Mouse (Mus musculus) gastrocnemius, postnatal 25 days (tissue): Measurements from ENCODE around the gene Map3k5. TPM values are rescaled to one million over a fixed set of nuclear protein-coding genes. Genes with fewer than 3 reads are reported as not detected.

Experiments used
- DNase-seq: peaks from one replicate; pipeline ENCODE4 v3.0.0; 2022
- total RNA-seq, 2 experiments: library from RNA; stranded (reverse); gene quantifications; 1 replicate in 1 of 2; 2 replicates in 1 of 2; pipeline ENCODE4 v1.2.3; 2021

The Map3k5 gene
- total RNA-seq, 2 experiments from 2014 or later, result 7.9 to 10.7 TPM

DNA sequence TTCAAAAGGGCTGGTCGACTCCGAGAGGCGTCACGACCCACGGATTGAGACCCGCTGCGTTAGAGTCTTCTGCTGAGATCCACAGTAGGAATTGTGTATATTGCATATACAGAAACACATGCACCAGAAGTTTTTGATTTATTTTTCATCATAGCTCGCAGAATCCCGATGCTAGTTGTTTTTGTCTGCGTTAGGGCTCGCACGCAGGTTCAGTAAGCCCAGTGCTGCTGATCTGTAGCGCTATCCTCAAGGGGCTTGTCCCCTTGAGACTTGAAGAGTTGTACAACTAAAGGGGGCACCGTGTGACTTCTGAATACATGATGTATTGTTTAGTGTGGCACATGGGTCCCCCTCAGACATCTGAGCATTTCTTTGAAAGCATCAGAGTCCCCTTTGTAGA, 172.8 kb downstream of the Map3k5 start:
- DNase-seq, result no peak

DNA sequence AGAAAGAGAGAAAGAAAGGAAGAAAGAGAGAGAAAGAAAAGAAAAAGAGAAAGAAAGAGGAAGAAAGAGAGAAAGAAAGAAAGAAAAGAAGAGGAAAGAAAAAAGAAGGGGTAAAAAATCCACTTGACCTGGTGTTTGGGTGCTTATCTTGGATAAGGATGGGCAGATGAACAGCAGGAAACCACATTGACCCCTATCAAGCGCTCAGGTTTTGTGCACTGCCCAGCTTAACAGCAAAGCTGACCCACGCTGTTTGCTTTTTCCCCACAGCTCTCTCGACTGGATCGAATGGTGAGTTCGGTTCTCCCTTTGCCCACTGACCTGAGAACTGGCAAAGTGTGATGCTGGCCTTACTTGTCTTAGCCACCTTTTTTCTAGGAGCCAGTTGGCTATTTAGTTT, 177.2 kb downstream of the Map3k5 start:
- DNase-seq, result no peak

DNA sequence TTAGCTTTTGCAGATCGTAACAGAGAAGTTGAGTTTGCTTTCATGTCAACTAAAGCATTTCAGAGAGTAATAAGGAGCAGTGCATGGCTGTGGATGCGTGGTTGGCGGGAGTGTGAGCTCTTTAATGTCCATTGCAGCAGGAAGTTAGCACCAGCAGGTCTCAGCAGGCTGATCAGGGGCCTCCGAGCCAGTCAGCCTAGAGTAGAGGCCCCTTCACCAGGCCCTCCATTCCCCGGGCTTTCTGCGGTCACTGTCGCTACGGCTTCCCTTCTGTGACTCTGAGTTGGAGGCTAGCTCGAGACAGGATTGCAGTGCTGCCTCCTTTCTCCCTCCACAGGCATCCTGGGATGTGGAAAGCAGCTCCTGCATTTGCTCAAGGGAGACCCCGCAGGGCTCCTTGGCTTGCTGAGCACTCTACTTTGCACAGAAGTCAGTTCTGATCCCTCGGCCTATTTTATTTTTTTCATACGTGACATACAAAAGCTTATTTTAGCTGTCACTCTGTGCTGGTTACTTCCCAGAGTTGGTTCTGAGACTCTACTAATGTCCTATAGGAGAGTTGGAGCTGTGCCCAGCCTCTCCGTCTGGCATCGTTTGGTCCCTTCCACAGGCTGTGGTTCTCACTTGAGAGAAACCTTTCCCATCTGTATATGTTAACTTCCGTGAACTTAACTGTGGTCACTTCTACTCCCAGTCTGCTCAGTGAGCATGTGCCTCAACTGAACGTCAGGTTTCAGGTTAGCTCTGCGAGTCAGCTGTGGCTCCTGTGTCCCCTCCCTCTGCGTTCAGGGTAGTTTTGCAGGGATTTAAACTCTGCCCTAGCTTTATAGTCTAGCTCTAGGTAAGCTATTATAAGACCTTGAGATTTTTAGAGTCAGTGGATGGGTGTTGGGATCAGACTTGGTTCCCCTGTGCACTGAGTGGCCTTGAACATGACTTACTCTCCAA, 178.0 kb downstream of the Map3k5 start:
- no peak for DNase-seq

DNA sequence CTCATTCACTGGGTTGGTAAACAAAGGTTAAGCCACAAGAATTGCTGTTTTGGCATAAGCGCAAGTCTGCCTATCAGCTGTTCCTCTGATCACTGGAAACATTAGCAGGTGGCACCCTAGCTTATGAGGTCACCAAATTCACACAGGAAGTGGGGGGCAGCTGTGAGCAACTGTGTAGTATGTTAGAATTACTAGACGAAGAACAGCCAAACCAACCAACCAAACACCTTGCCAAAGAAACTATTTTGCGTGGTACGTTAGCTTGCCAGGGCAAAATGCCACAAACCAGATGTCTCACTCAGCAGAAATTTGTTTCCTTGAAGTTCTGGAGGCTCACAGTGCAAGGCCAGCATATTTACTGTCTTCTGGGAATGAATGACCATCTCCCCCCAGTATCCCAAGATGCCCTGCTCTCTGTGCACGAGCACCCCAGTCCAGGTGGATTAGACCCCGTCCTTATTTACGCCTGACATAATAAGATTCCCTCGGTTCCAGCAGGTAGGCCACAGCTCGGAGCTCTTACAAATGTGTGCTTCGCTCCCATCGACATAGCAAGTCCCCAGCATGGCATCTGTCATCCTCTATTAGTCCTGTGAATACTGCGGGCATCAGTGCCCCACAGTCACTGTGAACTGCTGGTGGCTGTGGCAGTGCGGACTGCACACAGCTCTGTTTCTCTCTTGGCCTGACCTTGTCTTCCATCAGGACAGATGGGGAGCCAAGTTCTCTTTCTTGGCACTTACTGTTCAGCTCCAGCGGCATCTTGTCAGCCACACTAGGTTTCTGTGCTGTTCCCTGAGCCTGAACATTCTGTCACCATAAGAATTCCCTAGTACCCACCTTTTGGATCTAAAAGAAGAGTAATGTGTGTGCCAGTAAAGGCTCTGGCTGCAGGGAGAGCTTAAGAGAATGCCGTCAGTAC, 185.5 kb downstream of the Map3k5 start:
- no peak for DNase-seq

DNA sequence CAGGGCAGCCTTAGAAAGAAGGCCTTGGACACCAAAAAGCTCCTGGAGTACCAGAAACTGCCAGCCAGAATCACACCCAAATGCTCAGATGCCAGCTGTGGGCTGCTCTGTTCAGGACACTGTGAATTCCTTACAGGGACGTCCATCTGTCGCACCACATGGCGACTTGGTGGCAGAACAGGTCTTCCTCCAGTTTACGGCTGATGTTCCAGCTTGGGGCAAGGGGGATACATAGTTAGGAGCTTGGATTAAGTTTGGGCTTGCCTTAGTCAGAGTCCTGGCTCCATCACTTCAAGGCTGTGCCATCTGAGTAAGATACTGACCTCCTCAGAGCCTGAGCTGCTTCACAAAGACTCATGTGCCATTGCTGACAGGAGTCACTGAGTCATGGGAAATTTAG, 187.7 kb downstream of the Map3k5 start:
- no peak for DNase-seq

DNA sequence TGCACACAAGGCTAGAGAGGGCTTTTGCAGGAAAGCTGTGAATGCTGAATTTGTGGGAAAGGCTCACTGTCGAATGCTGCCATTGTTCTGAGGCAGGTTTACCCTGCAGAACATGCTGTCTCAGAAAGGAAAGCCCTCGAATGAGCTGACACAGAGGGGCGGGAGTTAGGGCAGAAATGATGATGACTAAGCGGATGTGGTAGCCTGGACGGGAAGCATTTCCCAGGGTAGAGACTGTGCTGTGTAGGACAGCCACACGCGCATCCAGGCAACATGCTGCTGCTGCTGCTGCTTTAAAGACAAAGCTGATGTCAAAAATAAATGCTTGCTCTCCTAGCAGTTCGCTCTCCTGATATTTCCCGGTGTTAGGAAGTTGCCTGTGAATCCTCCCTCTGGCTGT, 189.1 kb downstream of the Map3k5 start:
- DNase-seq, result no peak

DNA sequence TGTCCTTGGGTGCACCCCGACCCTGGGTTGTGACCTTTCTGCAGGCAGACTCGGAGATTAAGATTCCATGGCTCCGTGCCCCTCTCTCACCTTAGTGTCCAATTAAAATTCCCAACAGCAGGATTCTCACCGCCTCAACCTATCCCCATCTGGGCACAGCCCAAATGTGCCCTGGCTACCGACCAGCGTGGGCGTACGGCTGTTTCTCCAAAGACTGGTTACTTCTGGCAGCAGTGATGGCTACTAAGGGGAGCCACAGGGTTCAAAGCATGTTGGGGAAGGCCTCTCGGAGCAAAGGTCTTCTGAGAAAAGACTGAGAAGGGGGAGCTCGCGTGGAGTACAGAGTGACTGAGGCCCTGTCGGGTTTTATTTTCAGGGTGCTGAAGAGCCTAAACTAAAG, 190.3 kb downstream of the Map3k5 start:
- DNase-seq, result no peak

DNA sequence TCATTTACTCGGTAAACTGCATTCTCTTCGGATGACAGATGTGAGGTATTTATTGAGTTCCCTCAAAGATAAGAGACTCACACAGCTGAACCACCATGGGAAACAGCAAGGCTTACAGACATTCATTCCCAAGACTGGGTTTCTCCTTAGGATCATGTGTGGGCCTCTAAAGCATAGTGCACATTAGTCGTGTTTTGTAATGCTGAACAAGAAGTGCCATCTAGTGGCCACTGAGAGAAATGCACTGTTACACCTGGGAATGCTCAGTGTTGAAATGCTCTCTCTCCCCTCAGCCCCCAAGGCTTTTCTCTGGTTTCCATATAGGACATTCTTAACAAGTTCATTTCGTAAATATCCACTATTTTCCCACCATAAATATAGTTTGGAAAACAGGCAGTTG, 191.0 kb downstream of the Map3k5 start:
- DNase-seq, result no peak

DNA sequence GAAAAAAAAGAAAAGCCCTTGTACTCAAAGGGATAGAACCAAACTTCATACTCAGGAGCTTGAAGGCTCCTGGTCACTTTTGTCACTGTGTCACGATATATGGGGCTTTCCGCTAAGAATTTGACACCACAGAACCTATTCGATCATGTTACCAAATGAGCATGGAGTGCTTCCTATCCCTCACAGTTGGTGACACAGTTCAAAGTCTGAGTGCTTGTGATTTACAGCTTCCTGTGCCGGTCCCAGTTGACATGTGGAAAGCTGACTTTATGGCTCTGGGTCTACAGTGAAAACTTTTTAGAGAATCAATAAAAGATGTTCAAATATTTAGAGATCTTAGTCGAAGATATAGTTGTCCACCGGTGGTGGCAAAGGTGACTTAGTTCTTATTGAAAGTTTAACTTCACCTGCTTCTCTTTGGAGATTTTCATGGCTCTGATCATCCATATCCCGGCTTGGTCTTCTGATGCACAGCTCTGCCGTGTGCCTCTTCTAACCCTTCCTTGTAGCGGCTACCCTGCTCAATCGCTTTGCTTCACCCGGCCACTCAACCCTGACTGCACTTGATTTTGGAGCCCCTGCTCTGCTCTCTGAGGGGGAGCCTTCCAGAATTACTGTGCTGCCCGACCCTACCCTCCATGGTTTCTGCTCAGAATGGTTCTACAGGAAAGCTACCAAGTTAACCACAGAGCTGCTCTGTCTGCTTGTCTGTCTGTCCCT, 198.8 kb downstream of the Map3k5 start:
- no peak for DNase-seq

DNA sequence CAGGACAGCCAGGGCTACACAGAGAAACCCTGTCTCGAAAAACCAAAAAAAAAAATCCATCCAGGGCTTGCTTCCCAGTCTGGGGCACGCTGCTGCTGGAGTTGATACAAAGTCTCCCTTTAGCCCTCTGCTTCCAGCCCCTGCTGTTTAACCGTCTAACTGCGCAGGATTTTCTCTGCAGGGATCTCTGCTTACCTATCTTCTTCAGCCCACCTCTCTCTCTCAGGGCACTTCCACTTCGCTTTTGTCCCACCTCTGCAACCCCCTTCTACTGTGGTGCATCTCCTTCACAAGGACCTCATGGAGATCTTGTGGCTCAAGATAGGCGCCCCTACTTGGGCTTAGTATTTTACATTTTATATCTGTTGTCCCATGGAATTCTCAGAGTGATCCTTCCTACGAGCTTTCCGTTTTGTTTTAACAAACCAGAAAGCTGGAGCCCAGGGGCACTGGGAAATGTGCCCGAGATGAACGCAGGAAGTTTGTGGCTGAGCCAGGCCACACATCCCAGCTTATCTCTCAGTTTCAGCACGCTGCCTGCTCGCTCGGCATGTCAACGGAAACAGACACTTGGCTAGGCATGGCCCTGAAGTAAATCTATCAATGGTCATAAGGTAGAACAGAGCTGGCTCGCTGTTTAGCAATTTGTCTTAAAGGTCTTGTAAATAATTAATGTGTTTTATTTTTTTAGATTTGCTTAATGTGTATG, 201.2 kb downstream of the Map3k5 start:
- DNase-seq, result no peak

DNA sequence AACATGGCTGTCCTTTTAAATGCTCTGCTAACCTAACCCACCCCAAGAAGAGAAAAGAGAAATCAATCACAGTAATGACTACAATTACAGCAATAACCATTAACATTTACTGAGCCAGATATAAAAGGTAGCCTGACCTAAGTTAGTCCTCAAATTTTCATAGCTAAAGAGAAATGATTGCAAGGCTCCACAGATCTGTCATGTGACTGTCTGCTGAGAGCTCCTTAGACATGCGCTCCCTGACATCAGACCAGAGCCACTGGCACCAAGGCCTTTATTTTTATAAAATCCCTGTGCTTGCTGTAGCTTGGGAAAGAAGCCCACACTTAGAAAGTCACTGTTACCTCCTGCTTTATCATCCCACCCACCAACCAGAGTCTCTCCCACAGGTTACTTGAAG, 202.2 kb downstream of the Map3k5 start:
- no peak for DNase-seq

DNA sequence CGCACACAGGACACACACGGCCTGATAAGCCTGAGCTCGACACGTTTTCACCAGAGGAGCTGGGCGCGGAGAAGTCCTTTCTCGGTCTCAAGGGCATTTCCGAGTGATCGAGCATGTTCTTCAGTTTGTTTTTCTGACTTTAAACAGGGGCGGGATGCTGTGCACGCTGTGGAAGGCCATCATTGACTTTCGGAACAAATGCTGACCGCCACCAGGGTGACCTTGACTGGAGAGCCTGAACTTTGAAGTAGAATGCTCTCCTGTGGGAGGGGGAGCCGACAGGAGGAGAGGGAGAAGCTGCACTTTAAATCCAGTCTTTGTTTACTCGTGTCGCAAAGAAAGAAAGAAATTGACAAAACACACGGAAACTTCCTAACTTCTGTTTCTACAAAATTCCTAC, 207.1 kb downstream of the Map3k5 start:
- DNase-seq, result no peak

DNA sequence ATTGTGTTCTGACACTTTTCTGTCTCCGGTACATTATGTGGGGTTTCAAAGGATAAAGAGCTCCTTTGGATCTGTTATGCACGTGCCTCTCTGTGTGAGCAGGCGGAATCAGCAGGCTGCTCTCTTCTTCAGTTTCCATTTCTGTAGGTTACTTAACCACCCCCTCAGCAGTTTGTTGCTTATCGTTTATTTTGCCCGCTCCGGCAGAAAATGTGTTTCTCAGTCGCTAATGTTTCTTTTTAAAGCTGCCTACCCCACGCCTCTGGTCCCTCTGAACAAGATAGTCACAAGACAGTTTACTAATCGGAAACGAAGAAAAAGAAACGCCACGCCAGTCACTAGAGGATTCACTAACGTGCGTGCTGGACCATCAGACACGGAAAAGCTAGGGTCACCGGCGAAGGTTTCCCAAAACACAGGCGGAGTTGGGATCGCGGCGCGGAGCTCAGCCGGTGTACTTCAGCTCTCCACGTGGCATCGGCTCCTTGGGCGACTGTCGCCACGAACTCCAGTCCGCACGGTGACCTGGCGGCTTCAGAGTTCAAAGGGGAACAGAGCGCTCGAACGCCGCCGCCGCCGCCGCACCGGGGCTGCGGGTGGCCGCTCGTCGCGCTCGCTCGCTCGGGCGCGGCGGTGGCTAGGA, 214.0 kb downstream of the Map3k5 start, which contains the start of gene Map7:
Gene Map7, plus strand, starts transcription at position 342 of the 643 bp plus-strand sequence.
- no peak for DNase-seq

DNA sequence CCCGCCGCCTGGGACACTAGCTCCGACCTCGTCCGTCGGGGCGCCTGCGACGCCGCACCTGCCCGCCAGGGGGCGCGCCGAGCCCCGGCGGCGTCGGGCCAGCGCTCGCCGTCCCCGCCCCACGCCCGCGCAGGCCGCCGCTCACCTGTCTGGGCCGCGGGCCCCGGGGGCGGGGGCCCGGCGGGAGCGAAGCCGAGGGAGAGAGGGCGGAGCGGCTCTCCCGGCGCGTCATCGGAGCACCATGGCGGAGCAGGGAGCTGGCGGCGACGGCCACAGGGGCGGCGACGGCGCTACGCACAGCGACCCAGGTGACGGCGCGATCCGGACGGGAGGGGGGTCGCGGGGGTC, 214.5 kb downstream of the Map3k5 start:
- peak; percentile 23 for DNase-seq

DNA sequence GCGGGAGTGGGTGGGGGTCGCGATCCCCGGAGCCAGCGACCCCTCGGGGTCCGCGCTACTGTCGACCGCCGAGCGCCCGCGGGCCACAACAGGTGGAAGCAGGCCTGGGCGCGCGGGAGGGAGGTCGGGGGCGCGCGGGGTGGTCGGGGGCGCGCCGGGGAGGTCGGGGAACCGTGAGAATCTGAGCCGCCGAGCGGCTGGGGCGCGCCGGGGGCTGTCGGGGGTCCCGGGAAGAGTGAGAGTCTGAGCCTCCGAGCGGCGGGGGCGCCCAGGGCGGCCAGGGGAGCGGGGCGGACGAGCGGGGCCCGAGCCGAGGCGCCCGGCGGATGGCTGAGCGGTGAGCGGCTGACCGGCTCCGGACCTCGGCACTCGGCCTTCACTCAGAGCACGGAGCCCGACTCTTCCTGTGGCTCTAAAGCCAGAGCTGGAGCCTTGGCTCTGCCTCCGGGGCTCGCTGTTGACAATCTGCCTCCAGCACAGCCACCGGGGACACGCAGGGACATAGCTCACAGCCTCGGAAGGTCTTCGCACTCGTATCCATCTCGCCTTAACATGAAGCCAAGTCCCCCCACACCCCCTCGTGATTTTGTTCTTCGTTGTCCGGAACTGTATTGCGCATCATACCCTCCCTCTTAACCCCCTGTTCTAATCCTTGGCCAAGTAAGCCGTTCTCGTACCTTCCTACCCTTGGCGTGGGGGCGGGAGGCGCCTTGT, 215.0 kb downstream of the Map3k5 start:
- DNase-seq, result peak; percentile 23

DNA sequence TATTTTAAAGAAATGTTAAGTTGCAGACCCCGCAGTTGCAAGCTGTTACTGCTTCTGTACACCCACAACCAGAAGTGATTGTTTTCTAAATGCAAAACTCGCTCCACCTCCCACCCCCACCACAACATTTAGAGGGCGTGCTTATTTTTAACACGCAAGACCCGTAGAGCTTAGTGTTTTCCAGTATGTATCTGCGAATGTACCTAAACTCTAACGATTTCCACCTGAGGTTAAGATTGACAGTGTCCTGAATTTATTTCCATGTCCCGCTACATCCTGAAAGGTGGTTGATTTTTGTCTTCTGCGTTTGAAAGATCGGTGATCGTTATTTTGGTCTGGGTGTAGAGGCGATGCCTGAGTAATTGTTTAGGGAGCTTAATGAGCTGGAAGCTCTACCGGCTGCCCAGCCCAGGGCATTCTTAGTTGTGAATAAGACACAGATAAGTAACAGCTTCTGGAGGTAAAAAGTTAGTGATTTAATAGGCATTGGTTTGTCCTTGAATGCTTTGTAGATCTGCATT, 215.6 kb downstream of the Map3k5 start:
- no peak for DNase-seq

DNA sequence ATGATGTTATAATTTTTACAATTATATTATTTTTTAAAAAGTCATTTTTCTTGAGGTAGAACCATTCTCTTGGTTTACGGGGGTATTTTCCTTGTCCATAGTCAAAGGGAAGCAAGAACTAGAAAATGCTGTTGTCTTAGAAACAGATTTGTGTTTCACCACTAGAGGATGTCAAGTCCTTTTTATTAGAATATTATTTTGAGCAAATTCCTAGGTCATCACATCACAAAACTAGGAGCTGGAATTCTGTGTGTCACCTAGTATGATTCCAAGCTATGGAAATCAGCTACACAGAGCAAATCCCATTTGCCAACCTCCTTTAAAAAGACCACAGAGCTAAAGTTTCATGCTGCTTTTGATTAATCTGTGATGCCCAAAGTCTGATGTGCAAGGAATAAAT, 217.9 kb downstream of the Map3k5 start:
- no peak for DNase-seq

DNA sequence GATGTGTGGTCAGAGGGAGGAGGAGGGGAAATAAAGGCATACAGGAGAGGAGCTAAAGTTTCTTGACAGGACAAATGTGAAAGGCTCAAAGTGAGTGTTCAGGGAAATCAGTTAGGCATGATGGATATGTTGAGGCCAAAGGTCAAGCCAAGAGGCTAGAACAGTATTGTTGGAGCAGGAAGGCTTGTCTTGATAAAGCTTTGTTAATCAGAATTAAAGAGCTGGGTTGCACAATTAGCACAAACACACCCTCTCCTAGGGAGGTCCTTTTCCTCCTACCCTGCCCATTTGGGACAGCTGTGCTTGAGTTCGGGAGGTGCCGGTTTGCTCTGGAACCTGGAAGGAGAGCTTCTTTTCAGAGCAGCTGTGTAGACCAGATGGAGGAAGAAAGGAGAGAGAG, 219.2 kb downstream of the Map3k5 start:
- no peak for DNase-seq

DNA sequence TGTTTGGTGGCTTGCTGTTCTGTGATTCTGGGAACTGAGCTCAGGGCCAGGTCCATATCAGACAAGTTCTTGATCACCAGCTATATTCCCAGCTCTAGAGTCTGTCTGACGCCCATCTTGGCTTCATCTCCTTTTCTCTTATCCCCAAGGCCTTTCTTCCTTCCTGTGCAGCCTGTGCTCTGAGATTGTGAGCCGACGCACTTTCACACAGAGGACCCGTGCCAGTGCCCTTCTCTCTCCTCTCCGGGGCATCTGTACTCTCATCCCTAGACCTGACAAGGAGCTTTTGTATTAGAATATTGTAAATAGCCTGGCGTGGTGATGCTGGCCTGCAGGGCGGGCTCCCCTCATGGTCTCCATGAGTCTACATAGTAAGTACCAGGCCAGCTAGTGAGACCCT, 221.1 kb downstream of the Map3k5 start:
- DNase-seq, result no peak

DNA sequence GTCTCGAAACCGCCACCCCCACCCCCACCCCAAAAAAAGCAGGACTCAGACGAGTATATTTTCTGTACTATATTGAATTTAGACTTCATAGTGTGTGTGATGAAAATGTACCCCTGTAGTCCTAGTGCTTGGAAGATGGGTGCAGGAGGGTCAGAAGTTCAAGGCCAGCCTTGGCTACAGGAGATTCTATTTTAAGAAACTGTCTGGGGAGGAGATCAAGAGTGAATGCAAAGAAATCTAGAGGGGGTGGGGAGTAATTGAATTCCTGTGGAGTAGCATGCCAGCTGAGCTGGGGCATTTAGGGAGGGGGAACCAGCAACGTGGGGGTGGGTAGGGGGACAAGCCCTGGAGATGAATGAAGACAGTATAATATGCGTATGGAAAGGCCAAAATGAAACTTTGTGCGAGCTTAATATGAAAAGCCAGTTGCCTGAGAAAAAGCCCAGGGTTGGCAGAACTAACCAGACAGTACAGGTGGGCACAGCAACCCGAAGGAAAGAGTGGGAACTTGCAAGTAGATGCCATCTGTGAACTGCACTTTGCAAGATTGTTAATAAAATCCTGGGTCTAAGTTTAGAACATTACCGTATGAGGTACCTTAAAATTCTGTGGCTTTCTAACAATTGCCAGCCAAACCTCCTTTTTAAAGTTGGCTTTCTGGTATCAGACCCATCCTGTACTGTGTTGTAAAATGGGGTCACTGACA, 222.9 kb downstream of the Map3k5 start:
- no peak for DNase-seq
